Mouse (Mus musculus) embryonic facial prominence, embryonic 11.5 days (tissue): ENCODE measurements around the gene Dand5. TPM values are rescaled to one million over a fixed set of nuclear protein-coding genes. Genes with fewer than 3 reads are reported as not detected.

Experiments
- ATAC-seq: fragments of 200-750 bp; cut with Nextera tagmentation; replicated peaks from 2 replicates; pipeline ENCODE4 v1.8.0; 2017; ENCODE audit warnings: low read depth; ENCODE audit not compliant: insufficient number of reproducible peaks, low FRiP score, low TSS enrichment
- DNase-seq: peaks from one replicate; pipeline ENCODE4 v3.0.0-alpha.2; 2015; ENCODE audit warnings: low spot score
- H3K27ac ChIP-seq: fragments of 300-500 bp; sonication (generic); replicated peaks from 2 replicates; pipeline ENCODE4 v1.5.1; 2014; ENCODE audit warnings: mild to moderate bottlenecking, low read depth, low read length, control low read depth
- H3K27me3 ChIP-seq: fragments of 300-500 bp; sonication (generic); 2 replicates; pipeline ENCODE4 v1.6.1; 2014; ENCODE audit warnings: mild to moderate bottlenecking, low read length, moderate library complexity, mixed read lengths; ENCODE audit not compliant: control insufficient read depth, insufficient read depth
- H3K36me3 ChIP-seq: fragments of 300-500 bp; sonication (generic); replicated peaks from 2 replicates; pipeline ENCODE4 v1.6.1; 2014; ENCODE audit warnings: low read depth, mild to moderate bottlenecking, low read length, moderate library complexity, mixed read lengths; ENCODE audit not compliant: control insufficient read depth, insufficient read depth
- H3K4me1 ChIP-seq: fragments of 300-500 bp; sonication (generic); 2 replicates; pipeline ENCODE4 v1.6.1; 2014; ENCODE audit warnings: low read length, mixed read lengths; ENCODE audit not compliant: control insufficient read depth, insufficient read depth
- H3K4me2 ChIP-seq: fragments of 300-500 bp; sonication (generic); 2 replicates; pipeline ENCODE4 v1.6.1; 2014; ENCODE audit warnings: low read depth, mild to moderate bottlenecking, control low read depth, low read length, moderate library complexity
- H3K4me3 ChIP-seq: fragments of 300-500 bp; sonication (generic); 2 replicates; pipeline ENCODE4 v1.5.1; 2014; ENCODE audit warnings: low read depth, low read length, control low read depth
- H3K9ac ChIP-seq: fragments of 300-500 bp; sonication (generic); replicated peaks from 2 replicates; pipeline ENCODE4 v1.6.1; 2014; ENCODE audit warnings: mild to moderate bottlenecking, control low read depth, low read length
- H3K9me3 ChIP-seq: fragments of 300-500 bp; sonication (generic); replicated peaks from 2 replicates; pipeline ENCODE4 v1.6.1; 2016; ENCODE audit warnings: mild to moderate bottlenecking, low read length, inconsistent platforms, mixed read lengths; ENCODE audit not compliant: control insufficient read depth
- WGBS: fragments of 180-500 bp; shearing (Covaris S2); extraction: QIAGEN DNeasy Blood & Tissue Kit; methylation state at CpG from one replicate; pipeline ENCODE4 v1.1.7; 2014; 5-methylcytosine and 5-hydroxymethylcytosine counted together
- polyA plus RNA-seq: library from polyadenylated mRNA; unstranded; fragments of >200 nt; fragmentation: Nextera tagmentation; extraction: Ambion mirVana; gene quantifications from 2 replicates; pipeline ENCODE4 v1.2.1, GENCODE M21; 2014

Dand5 gene
- polyA plus RNA-seq, 1 experiment from 2014 or later: 3.6 TPM

- H3K4me3 ChIP-seq: no peak overlapping the region
- DNase-seq (no peak), ATAC-seq (no peak)
- H3K36me3 ChIP-seq: peaks cover 40% of the 10 kb centered on the region
- H3K9me3 ChIP-seq: no peaks in the 10 kb centered on the region
- no peak overlapping the region for H3K9ac ChIP-seq
- H3K27ac ChIP-seq: no peak overlapping the region
- H3K27me3 ChIP-seq: no peaks in the 10 kb centered on the region
- no peak overlapping the region for H3K4me2 ChIP-seq
- 90% methylated on average over 5 of the region's 5 CpGs for WGBS
- H3K4me1 ChIP-seq: peaks cover 12% of the 10 kb centered on the region
Measured at GRCm38 (mm10) chr8:84838513-84838912, 15.9 kb upstream of the Dand5 start.

- no peak overlapping the region for H3K27ac ChIP-seq
- H3K4me3 ChIP-seq: no peak overlapping the region
- no peak for ATAC-seq
- no peak for DNase-seq
- WGBS: 78% methylated on average over 15 of the region's 15 CpGs
- peaks cover 35% of the 10 kb centered on the region for H3K36me3 ChIP-seq
- no peaks in the 10 kb centered on the region for H3K27me3 ChIP-seq
- H3K4me1 ChIP-seq: peaks cover 12% of the 10 kb centered on the region
- H3K4me2 ChIP-seq: no peak overlapping the region; the same call in 1 of the 2 replicates
- no peak overlapping the region for H3K9ac ChIP-seq
- H3K9me3 ChIP-seq: no peaks in the 10 kb centered on the region
Measured at GRCm38 (mm10) chr8:84837912-84838470, 15.4 kb upstream of the Dand5 start.

GRCm38 (mm10) chr8:84837149-84837911, 14.7 kb upstream of the Dand5 start:
- Histone ChIP-seq H3K27me3 (no peaks in the 10 kb centered on the region), H3K36me3 (peaks cover 28% of the 10 kb centered on the region), H3K9ac (peak overlapping the region; percentile 2; the same call in 1 of the 2 replicates), H3K4me3 (no peak overlapping the region), H3K27ac (peak overlapping the region; percentile 20), H3K4me1 (peaks cover 12% of the 10 kb centered on the region), H3K4me2 (no peak overlapping the region; the same call in 1 of the 2 replicates), H3K9me3 (no peaks in the 10 kb centered on the region)
- DNase-seq (peak; percentile 63), ATAC-seq (peak; percentile 14)
- 44% methylated on average over 8 of the region's 8 CpGs for WGBS

- H3K9ac ChIP-seq: no peak overlapping the region
- peaks cover 26% of the 10 kb centered on the region for H3K36me3 ChIP-seq
- no peak overlapping the region for H3K4me3 ChIP-seq
Measured at GRCm38 (mm10) chr8:84834866-84835855, 12.5 kb upstream of the Dand5 start.

GRCm38 (mm10) chr8:84834002-84834865, 11.6 kb upstream of the Dand5 start:
- Histone ChIP-seq H3K36me3 (peaks cover 26% of the 10 kb centered on the region), H3K4me2 (no peak overlapping the region), H3K27me3 (no peaks in the 10 kb centered on the region), H3K4me3 (no peak overlapping the region), H3K9ac (no peak overlapping the region), H3K9me3 (no peaks in the 10 kb centered on the region), H3K27ac (no peak overlapping the region), H3K4me1 (peaks cover 12% of the 10 kb centered on the region)
- ATAC-seq (no peak), DNase-seq (no peak)
- WGBS: 89% methylated on average over 19 of the region's 19 CpGs

More at GRCm38 (mm10) chr8:84834866-84835855, 12.5 kb upstream of the Dand5 start:
- Histone ChIP-seq H3K4me2 (no peak overlapping the region), H3K4me1 (peaks cover 12% of the 10 kb centered on the region), H3K9me3 (no peaks in the 10 kb centered on the region), H3K27me3 (no peaks in the 10 kb centered on the region), H3K27ac (no peak overlapping the region)
- WGBS: 86% methylated on average over 10 of the region's 10 CpGs
- DNase-seq (no peak), ATAC-seq (no peak)

GRCm38 (mm10) chr8:84832759-84833742, 10.4 kb upstream of the Dand5 start:
- DNase-seq (no peak), ATAC-seq (no peak)
- peaks cover 24% of the 10 kb centered on the region for H3K36me3 ChIP-seq
- H3K4me3 ChIP-seq: peak overlapping the region; percentile 97
- peak overlapping the region; percentile 99 for H3K9ac ChIP-seq
- peak overlapping the region; percentile 90 for H3K27ac ChIP-seq
- peaks cover 10% of the 10 kb centered on the region for H3K4me1 ChIP-seq
- H3K9me3 ChIP-seq: no peaks in the 10 kb centered on the region
- 71% methylated on average over 10 of the region's 10 CpGs for WGBS
- H3K27me3 ChIP-seq: no peaks in the 10 kb centered on the region
- peak overlapping the region; percentile 59 for H3K4me2 ChIP-seq
